Mouse (Mus musculus) kidney, adult 10 weeks (tissue): ENCODE data around the gene Klhl41. TPM values are rescaled to one million over a fixed set of nuclear protein-coding genes. Genes with fewer than 3 reads are reported as not detected.

Experiments
- polyA plus RNA-seq: library from polyadenylated mRNA; stranded (reverse); fragments of 350-450 nt; fragmentation: Illumina TruSeq; extraction: RNeasy Lipid Tissue Mini Kit (QIAGEN cat#74804); gene quantifications from one replicate; pipeline ENCODE4 v1.2.3, GENCODE M21; 2014; ENCODE audit warnings: low read depth, low replicate concordance

Klhl41 gene
- polyA plus RNA-seq = 0.40 TPM

GRCm38 (mm10) chr2:69669853-69670252 lies at the start of gene Klhl41:
Gene Klhl41 (plus strand): TSS chr2:69670120.

GRCm38 (mm10) chr2:69646726-69647490 lies 23.0 kb upstream of the Klhl41 start, which contains the start of gene Bbs5:
Gene Bbs5 (plus strand): TSS chr2:69647171.

GRCm38 (mm10) chr2:69712981-69713625 lies 43.2 kb downstream of the Klhl41 start, which contains the start of gene Fastkd1:
Gene Fastkd1 (minus strand): TSS chr2:69713516.

GRCm38 (mm10) chr2:69722273-69722649 lies 52.3 kb downstream of the Klhl41 start, which contains the start of gene Ppig:
Gene Ppig (plus strand): TSS chr2:69722545.

Other genes starting within 250 kb of the Klhl41 start
- 458 TPM for gene Lrp2, start 84.1 kb upstream of the Klhl41 start, polyA plus RNA-seq
- gene Bbs5, start 22.9 kb upstream of the Klhl41 start, polyA plus RNA-seq = 27.0 TPM
- gene Fastkd1, start 43.4 kb downstream of the Klhl41 start, polyA plus RNA-seq = 59.7 TPM
- 161 TPM for gene Ppig, start 52.4 kb downstream of the Klhl41 start, polyA plus RNA-seq
- 9.6 TPM for gene Ccdc173, start 119.5 kb downstream of the Klhl41 start, polyA plus RNA-seq
- 66.9 TPM for gene Phospho2, start 119.5 kb downstream of the Klhl41 start, polyA plus RNA-seq
- 4.0 TPM for gene Klhl23, start 151.8 kb downstream of the Klhl41 start, polyA plus RNA-seq
- gene Ssb, start 191.4 kb downstream of the Klhl41 start, polyA plus RNA-seq = 479 TPM
- gene Mettl5, start 215.5 kb downstream of the Klhl41 start, polyA plus RNA-seq = 73.0 TPM
- 103 TPM for gene Ubr3, start 227.1 kb downstream of the Klhl41 start, polyA plus RNA-seq